Mouse (Mus musculus) bone marrow macrophage, adult 2 months (primary cell): ENCODE measurements around the gene Lamc3. TPM values are rescaled to one million over a fixed set of nuclear protein-coding genes. Genes with fewer than 3 reads are reported as not detected.

Experiments
- H3K27ac ChIP-seq: 2 replicates; pipeline ENCODE4 v1.5.1; 2012; ENCODE audit warnings: low read depth, low read length; ENCODE audit not compliant: insufficient read depth
- H3K4me1 ChIP-seq: 2 replicates; pipeline ENCODE4 v1.6.1; 2012; ENCODE audit warnings: low read length; ENCODE audit not compliant: control insufficient read depth, insufficient read depth
- H3K4me3 ChIP-seq: 2 replicates; pipeline ENCODE4 v1.5.1; 2012; ENCODE audit warnings: mild to moderate bottlenecking, low read length, moderate library complexity; ENCODE audit not compliant: insufficient read depth
- CTCF ChIP-seq: IDR thresholded peaks from 2 replicates; pipeline ENCODE4 v1.5.1; 2012; ENCODE audit warnings: low read depth, mild to moderate bottlenecking, low read length, moderate library complexity
- POLR2A ChIP-seq: IDR thresholded peaks from 2 replicates; pipeline ENCODE4 v1.6.1; 2012; ENCODE audit warnings: mild to moderate bottlenecking, low read depth, low read length, borderline replicate concordance
- polyA plus RNA-seq: library from polyadenylated mRNA; stranded (reverse); fragments of >200 nt; gene quantifications from 2 replicates; pipeline ENCODE4 v1.2.4, GENCODE M21; 2012; ENCODE audit not compliant: missing spikeins, insufficient read depth, insufficient read length

Gene Lamc3
- polyA plus RNA-seq, 1 experiment, result not detected

DNA sequence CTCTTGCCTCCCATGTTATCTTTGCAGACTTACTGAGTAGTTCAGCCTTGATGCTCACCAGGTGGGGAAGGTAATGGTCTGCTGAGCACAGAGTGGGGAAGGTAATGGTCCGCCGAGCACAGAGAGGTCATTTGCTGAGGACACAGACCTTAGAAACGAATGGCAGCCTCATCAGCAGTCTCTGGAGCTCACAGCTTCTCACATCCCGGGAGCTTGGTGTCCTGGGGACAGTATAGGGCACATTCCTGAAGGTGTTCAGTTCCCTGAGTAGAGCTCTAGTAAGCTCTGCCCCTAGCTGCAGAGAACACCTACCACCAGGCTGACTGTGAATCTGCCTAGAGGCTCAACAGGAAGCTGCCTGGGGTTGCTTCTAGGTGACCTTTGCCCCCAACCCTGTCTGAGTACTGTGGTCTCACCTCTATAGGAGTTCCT lies 74.7 kb downstream of the Lamc3 start:
- Histone ChIP-seq H3K4me1 (0 out of 2 replicates have a peak, but pooled peaks cover 3% of the 10 kb centered on the region), H3K27ac (no peak overlapping the region), H3K4me3 (no peak overlapping the region)
- TF ChIP-seq CTCF (no peak), POLR2A (no peak)

DNA sequence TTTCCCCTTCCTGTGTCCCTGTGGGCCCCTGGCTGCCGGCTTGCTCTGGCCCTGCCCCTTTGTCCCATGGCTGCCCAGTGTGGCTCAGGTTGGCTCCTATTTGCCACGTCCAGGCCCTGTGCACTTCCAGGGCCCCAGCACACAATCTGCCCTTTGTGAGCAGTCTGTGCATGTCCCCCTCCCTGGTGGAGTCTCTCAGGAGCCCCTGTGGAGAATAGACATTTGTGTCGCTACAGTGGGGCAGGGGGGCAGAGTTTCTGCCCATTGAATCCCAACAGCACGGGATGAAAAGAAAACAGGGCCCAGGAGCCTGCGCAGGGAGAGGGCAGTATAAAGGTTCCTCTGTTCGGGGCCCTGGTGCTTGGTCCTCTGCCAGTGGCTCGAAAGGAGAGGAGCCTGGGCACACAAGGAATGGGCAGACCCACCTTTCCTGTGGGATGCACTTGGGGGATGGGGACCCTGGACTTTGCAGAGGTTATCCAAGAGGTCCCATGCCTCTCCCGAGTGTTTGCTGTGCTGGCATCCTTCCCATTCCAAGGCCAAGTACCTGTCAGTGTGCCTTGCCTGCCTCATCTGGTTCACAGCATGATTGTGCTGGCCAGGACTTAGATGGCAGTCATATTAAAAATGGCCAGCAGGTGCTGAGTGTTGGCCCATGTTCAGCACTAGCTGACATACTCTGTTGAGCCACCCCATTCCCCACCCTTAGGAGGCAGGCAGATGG lies 75.6 kb downstream of the Lamc3 start:
- H3K27ac ChIP-seq, result no peak overlapping the region
- no peak for TF ChIP-seq CTCF
- TF ChIP-seq POLR2A, result no peak
- 0 out of 2 replicates have a peak, but pooled peaks cover 3% of the 10 kb centered on the region for H3K4me1 ChIP-seq
- H3K4me3 ChIP-seq, result no peak overlapping the region

DNA sequence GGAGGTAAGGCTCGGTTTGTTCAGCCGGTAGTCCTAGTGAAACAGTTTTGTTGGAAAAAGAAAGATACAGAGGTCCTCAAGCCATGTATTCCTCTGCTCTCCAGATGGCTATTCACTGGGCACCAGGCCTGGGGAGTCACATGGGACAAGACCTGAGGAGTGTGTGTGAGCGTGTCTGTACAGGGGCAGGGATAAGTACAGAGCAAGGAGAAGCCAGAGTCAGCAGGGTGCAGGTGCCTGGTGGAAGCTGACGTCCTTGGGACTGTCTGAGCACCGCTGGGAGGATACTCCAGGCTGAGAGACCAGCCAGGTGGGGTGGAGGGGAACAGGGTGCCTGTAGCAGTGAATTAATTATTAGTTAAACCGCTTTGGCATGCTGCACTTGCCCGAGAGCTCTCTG lies 76.4 kb downstream of the Lamc3 start:
- Histone ChIP-seq H3K4me1 (0 out of 2 replicates have a peak, but pooled peaks cover 3% of the 10 kb centered on the region), H3K4me3 (no peak overlapping the region), H3K27ac (no peak overlapping the region)
- no peak for TF ChIP-seq POLR2A
- no peak for TF ChIP-seq CTCF

DNA sequence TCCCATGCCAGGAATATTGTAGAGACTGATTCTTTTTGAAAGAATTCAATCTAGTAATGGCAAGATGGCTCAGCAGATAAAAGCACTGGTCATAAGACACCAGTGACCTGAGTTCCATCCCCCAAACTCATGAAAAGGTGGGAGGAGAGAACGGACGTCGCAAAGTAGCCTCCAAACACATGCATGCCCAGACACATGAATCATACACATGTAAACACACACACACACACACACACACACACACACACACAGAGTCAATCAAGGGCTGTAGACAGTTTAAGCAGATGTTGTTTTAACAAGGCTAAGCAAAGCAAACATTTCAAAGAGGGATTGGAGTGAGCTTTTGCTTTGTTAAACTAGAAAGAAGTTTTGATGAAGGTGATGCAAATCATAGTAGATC lies 77.1 kb downstream of the Lamc3 start:
- TF ChIP-seq POLR2A, result no peak
- no peak for TF ChIP-seq CTCF
- Histone ChIP-seq H3K4me3 (no peak overlapping the region), H3K4me1 (0 out of 2 replicates have a peak, but pooled peaks cover 3% of the 10 kb centered on the region), H3K27ac (no peak overlapping the region)

DNA sequence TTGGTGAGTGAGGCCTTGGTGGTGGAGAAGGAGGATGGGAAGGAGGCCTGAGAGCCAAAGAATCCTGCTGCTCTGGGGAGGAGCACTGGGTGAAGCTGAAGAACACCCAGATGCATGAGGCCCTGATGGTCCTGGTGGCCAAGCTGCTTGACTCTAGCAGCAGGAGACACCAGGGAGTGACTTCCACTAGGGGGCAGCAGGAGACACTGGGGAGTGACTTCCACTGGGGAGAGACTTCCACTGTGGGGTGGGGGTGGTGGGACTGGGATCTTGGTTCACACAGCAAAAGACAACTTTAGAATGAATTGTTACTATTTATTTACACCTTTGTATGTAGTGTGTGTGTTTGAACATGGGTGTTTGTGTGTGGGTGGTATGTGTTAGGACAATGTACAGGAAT lies 78.0 kb downstream of the Lamc3 start:
- Histone ChIP-seq H3K4me1 (no peaks in the 10 kb centered on the region), H3K4me3 (no peak overlapping the region), H3K27ac (no peak overlapping the region)
- TF ChIP-seq CTCF (peak; percentile 61), POLR2A (no peak)

DNA sequence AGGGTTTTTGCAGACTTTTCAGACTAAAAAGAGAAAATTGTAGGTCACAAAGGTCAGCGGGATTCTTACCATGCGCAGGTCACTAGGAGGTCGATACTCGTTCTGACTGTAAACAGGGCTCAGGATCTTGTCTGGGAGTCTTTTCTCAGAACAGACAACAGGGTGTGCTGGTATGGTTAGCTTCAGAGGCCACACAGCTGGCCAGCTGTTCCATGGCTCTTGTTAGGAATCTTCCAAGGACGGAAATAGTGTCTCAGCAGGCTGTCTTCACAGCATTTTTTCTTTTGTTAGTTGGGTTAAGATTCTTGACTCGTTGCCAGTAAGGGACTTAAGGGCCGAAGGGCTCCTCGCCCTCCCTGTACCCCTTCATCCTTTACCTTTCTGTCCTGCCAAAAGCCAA lies 79.7 kb downstream of the Lamc3 start:
- TF ChIP-seq POLR2A (no peak), CTCF (no peak)
- H3K27ac ChIP-seq, result no peak overlapping the region
- H3K4me3 ChIP-seq, result no peak overlapping the region
- no peaks in the 10 kb centered on the region for H3K4me1 ChIP-seq

DNA sequence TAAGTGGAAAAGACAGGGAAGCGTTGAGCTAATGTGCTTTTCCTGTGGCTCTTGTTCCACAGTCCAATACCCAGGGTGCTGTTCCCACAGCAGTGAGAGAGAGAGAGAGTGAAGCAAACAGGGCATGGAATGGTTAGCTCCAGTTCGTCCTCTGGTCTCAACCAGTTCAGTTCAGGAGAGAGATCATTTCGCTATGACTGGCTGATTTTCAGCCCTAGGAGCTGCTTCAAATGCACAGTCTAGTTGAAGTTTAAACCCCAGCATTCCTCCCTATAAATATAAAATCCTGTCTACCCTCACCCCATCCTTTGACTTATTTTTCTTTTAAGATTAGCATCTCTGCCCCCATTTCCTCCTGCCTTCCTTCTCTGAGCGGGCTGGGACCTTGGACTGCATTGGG lies 85.5 kb downstream of the Lamc3 start:
- H3K4me3 ChIP-seq, result no peak overlapping the region
- TF ChIP-seq POLR2A, result no peak
- TF ChIP-seq CTCF, result no peak
- no peak overlapping the region for H3K27ac ChIP-seq
- H3K4me1 ChIP-seq, result peaks cover 14% of the 10 kb centered on the region

DNA sequence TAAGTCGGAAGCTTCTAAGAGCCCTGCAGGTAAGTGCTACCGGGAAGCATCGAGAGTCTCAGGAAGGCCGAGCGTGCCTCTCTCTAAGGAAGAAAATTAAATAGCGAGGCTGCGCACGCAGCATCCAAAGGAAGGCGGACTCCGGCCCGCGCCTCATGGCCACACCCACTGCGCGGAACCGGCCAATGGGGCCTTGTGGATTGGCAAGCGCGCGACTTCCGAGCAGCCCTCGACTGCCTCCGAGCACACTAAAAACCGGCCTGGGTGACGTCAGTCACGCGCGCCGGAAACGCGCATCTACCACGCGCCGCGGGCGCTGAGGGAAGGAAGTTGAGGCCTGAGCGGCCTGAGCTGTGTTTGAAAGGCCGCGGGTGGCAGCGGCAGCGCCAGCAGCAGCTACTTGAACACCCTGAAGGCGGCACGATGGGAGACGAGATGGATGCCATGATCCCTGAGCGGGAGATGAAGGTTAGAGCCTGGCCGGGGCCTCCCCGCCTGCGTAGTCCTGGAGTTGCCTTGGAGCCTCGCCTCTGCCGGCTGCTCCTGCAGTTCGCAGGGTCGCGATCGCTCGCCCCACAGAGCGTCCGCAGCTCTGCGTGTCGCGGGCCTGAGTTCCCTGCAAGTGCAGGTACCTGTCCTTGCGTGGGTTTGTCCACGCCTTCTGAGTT lies 87.2 kb downstream of the Lamc3 start, which contains the start of gene Nup214:
TSS of gene Nup214 (plus strand) at position 296 of the 668 bp plus-strand sequence.
- peak within 1 kb of the TSS; percentile 53 for H3K27ac ChIP-seq
- TF ChIP-seq CTCF, result no peak
- peak; percentile 38; the same call in 1 of the 2 replicates for TF ChIP-seq POLR2A
- H3K4me1 ChIP-seq, result peaks cover 14% of the 10 kb centered on the region
- H3K4me3 ChIP-seq, result peak within 1 kb of the TSS; percentile 89

DNA sequence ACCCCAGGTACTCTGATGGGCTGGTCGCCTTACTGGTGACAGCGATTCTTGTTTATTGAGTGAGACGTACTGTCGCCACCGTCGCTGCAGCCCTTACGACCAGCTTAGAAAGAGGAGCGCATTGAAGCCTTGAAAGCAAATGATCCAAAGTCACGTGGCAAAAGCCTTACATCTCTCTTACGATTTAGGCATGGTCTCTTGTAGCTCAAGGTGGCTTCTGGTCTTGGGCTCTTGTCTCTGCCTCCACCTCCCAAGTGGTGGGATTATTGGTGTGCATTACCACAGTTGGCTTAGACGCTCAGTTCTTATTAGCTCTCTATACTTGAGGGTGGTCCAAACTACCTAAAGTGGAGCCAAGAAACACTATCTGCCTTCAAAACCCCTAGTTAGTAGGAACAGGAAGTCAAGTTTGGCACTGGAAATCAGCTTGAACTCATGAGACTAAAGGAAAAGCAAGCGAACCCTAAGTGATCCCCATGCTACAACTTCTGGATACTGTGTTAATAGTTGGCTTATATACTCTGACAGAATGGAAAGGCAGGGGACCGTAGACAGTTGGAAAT lies 87.8 kb downstream of the Lamc3 start:
- H3K4me3 ChIP-seq, result peak overlapping the region; percentile 89
- peak overlapping the region; percentile 53 for H3K27ac ChIP-seq
- peaks cover 14% of the 10 kb centered on the region for H3K4me1 ChIP-seq
- TF ChIP-seq CTCF (no peak), POLR2A (no peak)

DNA sequence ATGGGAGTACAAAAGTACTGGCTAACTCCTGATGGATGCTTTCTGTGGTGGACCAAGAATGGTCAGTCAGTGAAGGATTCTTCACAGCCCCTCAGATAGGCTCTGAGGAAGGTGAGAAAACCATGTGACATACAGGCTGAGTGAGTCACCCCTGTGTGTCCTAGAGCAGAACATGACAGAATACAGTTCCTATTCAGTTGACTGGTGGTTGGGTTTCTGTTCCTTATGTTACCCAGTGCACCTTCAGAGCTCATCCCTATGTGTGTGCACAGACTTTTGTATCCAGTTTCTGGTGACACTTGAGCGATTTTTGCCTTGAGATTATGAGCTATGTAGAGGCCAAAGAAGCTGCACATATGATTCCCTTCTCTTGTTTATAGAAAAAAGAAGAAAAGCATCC lies 100.7 kb downstream of the Lamc3 start:
- H3K27ac ChIP-seq, result no peak overlapping the region
- TF ChIP-seq POLR2A, result no peak
- no peak for TF ChIP-seq CTCF
- H3K4me1 ChIP-seq, result peaks cover 9% of the 10 kb centered on the region; the same call in 1 of the 2 replicates
- no peak overlapping the region for H3K4me3 ChIP-seq

DNA sequence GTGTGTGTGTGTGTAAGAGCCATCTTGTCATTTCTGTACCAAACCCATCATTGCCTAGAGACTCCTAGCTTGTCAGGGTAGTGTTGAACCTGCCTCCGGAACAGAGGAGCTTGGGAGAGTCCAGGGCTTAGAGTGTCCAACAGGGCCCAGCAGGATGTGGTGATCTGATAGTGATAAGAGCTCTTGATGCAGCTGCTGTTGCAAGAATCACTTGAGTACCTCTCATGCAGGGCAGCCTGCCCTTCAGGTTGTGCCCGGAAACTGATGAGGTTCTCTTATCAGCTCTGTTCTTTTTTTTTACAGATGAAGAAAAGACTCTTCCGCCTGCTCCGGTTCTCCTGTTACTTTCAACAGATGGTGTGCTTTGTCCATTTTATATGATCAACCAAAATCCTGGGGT lies 103.9 kb downstream of the Lamc3 start:
- Histone ChIP-seq H3K4me3 (no peak overlapping the region), H3K4me1 (peaks cover 9% of the 10 kb centered on the region; the same call in 1 of the 2 replicates), H3K27ac (no peak overlapping the region)
- TF ChIP-seq CTCF, result no peak
- no peak for TF ChIP-seq POLR2A
